Mouse (Mus musculus): ENCODE measurements at regions not wholly inside any gene's neighbourhood (a gene's known extent, or its start where the extent isn't known, plus 50 kb on each side); places are given as distances from the start of the nearest gene placed in this dataset.

- TF ChIP-seq POLR2A (IDR thresholded peaks at IDR 0.05; ENCODE audit: control insufficient read depth, low read depth, low read length) = no peak
- no peak for TF ChIP-seq CTCF (IDR thresholded peaks at IDR 0.05; ENCODE audit: control insufficient read depth, insufficient read depth, insufficient replicate concordance, low read depth, low read length)
Observed at GRCm38 (mm10) chr10:111107387-111107786, 57.2 kb upstream of the Osbpl8 start.

Measured in testis, adult 2 months (tissue).